Mouse (Mus musculus) adrenal gland, adult 2 months (tissue): Measurements from ENCODE around the gene Clec2g. TPM values are rescaled to one million over a fixed set of nuclear protein-coding genes. Genes with fewer than 3 reads are reported as not detected.
"Not testable (repeated sequence)": the region's sequence is repeated elsewhere in the genome, so short reads cannot be mapped to it uniquely, and the experiment has no call there.

Source experiments
- DNase-seq: peaks from one replicate; pipeline ENCODE4 v3.0.0; 2021
- polyA plus RNA-seq: library from polyadenylated mRNA; depleted of rRNA; stranded (reverse); fragments of >200 nt; gene quantifications from 2 replicates; pipeline ENCODE4 v1.2.3, GENCODE M21; 2012
- total RNA-seq, 2 experiments: library from RNA; stranded (reverse); gene quantifications; 2 replicates each; pipeline ENCODE4 v1.2.3; 2021

The Clec2g gene
- total and polyA plus RNA-seq, 3 experiments = 0.40 to 4.2 TPM; not detected in 1

DNA sequence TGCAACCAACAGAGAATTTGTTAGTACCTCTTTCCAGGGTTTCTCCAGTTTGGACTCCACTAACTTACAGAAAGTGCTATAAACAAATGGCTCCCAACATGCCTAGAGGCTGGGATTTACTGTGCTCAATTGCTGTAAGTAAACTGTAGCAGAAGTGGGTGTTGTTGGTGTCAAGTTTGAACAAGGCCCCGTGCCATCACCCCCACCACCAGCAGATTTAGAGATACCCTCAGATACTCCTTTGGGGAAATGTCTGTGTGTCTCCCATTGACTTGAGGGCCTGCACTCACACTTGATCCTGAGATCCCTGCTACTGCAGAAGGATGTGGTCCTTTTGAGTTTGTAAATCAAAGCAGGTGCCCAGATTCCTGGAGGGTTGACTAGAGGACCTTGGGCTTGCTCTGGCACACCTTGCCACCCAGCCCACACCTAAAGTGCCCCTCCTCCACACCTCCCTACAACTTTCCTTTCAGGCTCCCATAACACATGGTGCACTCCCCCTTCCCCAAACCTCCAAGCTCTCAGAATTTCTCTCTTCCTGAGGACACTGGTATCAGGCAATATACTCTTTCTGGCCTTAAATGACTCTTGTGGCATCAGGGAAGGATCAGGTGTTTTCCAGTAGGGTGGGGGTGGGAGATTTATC, 37.3 kb downstream of the Clec2g start:
- DNase-seq = no peak

DNA sequence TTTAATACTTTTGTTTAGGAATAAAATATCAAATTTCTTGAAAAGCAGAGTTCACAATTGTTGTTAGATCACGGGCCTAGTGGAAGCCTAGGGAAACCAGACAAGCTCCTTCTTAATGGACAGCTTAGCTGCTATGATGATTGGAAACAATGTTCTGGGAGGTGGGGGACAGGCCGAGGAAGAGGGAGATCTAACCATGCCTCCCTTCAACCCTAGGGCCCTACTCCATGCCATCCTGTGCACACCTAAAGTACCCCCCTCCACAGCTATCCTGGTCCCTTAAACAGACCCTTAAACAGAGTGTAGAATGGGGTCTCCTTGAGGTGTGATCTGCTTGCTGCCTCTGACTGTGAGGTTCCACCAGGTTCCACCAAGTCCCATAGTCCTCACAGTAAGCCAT, 38.0 kb downstream of the Clec2g start:
- DNase-seq = no peak

DNA sequence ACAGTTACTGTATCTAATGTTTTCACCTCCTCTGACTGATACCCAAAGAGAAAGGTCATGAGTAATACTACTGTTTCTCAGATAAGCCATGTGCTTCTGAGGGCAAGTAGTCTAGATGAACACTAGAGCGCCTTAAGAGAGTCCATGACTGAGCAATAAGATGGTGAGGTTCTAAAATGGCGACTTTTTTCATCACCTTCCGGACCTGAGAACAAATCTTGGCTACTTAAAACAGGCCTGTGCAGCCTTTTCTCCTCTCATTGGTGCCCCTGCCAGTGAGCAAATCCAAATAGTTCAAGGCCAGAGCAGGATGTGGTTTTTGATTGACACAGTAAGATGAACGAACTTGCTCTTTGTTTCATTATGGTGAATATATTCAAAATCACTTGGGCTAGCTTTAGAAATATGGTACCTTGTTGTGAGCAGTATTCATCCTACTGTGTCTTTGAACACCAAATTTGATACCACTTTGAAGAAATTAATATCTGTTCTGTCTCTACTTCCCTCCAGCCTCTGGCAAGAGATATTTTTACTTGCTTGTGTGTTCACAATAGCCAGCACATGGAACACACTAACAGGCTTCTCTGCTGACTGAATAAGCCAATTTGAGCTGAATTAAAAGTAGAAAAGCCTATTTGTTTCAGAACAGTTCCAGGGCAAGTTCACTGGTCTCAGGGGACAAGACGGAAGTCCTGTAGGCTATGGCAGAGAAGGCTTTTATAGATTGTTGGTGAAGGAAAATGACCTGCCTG, 38.7 kb downstream of the Clec2g start:
- DNase-seq = no peak

DNA sequence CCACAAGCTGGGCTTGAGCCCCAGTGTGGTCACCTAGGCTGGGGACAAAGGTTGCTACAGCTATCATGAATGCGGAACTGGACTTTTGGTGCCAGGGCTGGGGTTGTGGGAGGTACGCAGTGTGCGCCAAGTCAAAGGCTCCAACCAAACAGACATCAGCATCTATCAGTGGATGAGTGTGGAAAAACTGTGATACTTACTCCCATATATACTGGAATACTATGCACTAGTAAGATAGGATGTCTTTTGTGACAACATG, 39.2 kb downstream of the Clec2g start:
- DNase-seq = no peak

DNA sequence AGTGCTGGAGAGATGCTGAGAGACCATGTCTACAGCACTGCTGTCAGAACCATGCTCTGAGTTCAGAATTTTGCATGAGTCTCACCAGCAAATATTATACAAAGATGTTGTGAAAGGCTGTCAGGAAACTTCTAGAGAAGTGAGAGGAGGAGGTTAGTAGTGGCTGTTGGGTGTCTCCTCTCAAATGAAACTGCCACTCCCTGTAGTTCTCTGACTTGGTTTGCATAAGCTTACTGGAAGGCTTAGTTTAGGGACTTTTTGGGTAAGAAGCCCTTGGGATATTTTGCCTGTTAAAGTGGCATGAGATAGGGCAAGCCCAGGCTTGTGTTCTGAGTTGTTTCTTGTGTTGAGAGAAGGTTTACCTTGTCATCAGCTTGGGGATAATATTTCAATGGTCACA, 40.7 kb downstream of the Clec2g start:
- not testable (repeated sequence) for DNase-seq

DNA sequence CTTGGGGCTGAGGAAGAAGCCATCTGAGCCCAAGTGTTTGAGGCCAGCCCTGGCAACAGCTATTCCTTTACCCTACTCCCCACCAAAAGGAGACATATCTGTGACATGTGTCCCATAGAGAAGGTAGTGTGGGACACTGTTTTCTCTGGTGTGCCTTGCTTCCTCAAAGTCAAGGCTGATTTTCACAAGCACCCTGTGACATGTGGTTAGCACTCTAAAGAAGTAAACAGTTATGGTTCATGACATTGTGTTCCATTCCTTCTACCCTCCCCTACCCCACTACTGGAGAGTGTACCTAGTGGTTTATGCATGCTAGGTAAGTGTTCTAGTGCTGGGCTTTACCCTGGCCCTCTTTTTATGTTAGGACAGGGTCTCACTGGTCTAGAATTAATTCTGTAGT, 42.0 kb downstream of the Clec2g start:
- no peak for DNase-seq

DNA sequence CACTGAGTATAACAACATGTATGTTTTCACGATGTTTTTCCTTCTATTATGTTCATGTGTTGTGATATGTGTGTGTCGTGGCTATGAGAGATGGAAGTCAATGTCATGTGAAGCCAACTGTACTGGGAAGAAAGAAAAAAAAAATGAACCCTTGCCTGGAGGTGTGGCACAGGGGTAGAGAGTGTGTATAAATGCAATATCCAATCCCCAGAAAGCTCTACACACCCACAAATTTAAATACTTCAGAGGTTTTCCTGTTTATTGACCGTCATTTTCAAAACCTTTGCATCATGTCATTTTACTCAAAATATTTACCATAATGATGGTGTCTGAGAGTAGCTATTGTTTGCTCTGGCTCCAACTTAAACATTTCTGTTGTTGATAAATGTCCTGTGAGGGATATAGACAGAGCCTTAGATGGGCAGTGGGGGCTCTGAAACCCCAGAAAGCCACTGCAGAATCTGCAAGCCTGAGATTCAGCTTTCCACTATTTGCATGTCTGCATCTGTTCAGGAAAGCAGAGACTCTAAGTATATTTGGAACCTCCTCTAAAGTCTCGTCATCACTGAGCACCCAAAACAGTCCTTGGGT, 47.9 kb downstream of the Clec2g start:
- DNase-seq = not testable (repeated sequence)

DNA sequence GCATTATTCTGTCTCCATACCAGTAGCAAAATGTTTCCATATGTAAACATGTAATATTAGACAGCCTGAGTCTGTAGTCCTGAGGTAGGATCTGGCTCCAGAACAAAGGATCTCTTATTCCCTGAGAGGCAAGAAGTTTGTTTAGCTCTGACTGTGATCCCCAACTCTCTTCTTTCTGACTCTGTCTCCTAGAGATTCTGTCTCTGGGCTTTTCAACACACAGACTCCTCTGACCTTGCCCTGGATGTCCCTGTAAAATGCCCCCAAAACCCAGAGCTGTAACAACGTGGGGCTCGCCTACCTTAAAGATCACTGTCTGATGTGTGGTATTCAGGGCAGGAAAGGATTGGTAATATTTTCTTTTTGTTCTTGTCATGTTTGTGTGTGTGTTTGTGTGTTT, 58.2 kb downstream of the Clec2g start:
- no peak for DNase-seq

DNA sequence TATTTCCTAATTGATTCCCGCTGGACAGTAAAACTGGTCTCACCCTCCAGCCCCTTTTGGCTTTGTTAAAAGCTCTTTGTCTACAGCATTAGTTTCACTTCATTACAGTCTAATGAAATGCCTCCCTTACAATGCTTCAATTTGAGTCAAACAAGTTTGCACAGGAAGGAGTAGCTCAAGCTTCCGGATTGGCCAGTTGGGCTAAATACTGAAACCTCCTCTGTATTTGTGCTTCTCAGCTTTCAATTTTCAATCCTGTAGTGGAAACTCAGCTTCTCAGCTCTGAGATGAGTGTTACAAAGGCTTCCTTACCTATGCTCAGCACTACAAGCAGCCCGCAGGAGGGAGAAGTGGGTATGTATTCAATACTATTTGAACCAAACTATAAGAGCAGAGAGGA, 58.6 kb downstream of the Clec2g start:
- DNase-seq = no peak

DNA sequence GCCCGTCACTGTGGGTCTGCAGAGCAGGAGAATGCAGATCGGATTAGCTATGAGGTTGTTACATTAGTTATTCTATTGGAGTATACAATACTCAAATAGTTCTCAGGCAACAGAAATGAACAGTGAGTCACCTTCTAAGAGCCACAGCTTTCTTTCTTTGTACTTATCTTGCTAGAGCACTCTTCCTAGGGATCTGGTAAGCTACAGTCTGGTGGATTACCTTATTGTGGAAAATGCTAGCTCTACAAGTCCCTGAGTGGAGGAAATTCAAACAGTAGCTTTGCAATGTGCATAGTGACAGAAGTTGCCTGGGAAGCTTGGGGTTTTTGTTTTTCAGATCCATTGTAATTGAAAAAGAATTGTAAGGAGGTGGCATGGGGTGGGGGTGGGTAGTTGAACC, 59.0 kb downstream of the Clec2g start:
- DNase-seq = no peak

DNA sequence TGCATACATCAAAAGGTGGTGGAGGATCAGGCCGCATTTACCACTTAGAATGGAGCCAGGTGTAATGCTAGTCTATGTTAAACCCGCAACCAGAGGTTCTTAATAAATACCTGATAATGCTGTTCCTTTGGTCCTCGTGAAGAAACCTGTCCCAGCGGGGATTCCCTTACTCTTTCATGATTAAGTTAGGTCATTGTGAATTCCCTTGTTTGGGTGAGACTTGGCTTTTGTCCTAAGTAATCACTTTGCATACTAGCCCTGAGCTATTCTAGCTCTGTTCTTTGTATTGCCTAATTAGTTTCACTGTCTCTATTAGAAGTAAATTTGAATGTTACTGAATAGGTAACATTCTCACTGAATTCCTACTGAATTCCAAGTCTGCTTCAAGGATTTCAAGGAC, 60.2 kb downstream of the Clec2g start:
- DNase-seq = no peak

DNA sequence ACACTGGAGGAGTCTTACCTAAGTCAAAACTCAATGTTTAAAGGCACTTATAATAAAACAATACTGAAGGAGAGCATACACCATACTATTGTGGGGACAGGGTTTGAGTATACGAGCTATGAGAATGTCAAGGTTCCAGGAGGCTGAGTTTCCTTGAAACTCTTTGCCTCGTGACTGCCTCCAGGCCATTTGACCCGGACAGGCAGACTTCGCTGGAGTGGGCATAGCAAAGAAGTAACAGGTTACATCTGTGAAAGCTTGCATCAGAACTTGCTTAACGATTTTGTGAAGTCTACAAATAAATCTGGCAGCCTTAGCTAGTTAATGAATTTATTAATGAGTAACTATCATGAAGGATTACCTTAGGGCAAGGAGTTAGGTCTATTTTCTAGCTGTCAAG, 60.6 kb downstream of the Clec2g start:
- DNase-seq = no peak

DNA sequence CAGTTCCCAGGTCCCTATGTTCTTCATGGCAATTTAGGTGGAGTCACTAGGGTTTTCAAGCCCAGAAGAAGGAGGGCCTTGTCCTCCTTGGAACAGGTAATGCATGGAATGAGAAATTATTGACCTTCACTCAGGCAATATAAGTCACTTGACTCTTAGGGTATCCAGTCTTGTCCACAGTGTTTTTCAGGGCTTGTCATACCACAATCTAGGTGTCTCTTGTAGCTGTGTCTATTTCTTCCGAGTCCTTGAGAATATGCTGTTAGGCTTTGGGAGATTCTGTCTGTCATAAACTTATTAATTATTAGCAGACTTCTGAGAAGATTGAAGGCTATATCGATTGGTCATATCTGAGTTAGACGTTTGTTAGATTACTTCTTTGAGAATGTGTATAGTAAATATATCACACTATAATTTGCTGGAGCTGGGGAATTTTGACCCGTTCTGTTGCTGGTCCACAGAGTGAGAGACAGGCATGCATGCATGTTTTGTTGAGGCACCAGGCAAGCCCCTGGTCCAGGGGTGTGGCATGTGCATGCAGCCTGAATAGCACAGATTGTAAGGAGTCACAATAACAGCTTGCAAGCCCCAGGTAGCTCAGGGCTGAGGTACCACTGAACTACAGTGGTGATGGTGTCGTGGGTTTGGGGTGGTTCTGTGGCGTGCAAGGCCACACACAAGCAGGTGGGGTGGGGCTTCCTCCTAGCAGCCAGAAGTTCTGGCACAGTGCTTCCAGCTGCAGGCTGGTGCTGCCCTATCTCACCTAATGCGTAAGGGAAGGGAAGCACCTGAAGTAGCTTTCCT, 61.3 kb downstream of the Clec2g start:
- no peak for DNase-seq

DNA sequence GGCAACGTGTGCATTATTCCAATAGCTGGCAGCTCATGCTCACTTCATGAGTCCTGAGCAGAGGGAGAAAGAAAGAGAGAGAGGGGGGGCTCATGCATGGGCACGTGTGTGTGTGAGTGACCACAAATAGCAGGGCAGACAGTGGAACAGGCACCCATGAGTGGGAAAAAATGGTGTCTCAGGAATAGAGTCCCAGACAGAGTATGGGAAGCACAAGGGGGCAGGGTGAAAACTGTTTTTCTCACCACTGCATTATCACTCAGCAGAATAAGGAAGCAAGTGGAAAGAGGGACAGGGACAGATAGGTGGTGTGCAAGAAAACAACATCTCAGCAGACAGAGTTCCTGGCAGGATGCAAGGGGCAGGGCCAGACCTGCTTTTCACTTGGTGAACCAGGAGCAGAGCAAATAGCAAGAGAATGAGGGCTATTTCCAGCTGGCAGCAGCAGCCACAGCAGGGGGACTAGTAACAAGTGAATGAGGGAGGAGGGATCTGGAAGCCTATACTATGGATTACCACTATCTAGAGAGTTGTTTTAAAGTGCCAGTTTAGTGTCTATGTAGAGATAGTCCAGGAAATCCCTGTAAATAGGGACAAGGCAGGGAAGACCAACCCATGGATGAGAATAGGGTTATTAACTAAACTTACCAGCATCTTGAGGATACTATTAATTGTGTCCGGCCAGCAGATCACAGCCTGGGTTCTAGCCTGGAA, 62.0 kb downstream of the Clec2g start:
- no peak for DNase-seq

DNA sequence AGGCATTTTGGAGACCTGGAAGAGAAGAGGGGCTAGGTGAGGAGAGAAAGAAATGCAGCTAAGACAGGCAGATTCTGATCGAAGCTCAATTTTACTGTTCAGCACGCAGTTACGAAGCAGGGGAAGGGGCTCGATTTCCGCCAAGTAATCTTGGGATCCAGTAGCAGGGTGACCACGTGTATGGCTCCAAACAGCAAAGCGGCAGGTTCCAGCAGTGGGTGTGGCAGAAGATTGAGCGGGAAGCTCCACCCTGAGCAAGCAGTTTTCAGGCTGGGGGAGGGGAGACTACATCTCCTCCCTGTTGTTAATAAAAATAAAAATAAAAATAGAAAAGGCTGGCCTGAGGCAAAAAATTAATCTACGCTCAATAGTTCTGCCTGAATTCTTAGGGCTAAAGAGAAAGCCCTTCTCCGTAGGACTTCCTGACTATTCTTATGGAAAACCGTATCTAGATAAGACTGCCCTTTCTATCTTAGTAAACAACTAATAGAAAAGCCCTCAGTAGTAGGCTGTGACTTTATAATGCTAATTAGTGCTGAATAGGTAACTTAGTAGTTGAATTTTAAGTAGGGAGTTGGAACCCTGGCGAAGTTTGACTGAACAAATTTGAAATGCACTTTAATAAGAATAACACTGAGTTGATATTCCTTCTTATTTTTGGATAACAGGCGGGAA, 62.7 kb downstream of the Clec2g start:
- DNase-seq = no peak

DNA sequence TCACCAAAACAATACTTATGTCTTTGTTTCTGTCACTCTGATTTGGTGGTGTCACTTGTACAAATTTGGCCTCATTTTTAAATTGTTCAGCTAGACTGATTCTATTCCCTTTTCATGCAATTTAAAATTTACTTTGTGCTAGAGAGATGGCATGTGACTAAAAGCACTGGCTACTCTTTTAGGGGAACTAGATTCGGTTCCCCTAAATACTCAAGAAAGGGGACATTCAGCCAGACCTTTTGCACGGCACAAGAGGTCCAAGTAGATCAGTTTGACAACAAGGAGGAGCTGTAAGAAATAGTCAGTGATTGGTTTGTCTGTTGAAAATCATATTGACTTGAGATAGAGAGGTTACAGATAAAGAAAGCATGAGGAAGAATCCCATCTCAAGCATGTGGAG, 67.2 kb downstream of the Clec2g start:
- no peak for DNase-seq

DNA sequence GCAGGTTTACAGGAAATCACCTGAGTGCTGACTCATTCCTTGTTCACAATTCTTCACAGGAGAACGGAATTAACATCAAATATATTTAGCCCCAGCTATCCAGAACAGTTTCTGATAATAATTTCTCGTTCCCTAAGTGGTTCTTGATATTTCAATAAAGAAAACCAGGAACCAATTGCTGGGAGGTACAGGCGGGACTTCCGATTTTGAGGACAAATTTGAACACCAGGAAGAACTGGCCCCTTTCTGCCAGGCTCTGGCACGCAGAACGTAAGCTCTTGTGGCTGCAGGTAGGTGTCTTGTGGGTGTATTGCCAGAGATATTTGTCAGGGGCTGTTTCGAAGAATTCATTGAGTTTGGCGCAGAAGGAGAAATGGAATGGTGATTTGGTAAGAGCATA, 74.4 kb downstream of the Clec2g start:
- DNase-seq = no peak

DNA sequence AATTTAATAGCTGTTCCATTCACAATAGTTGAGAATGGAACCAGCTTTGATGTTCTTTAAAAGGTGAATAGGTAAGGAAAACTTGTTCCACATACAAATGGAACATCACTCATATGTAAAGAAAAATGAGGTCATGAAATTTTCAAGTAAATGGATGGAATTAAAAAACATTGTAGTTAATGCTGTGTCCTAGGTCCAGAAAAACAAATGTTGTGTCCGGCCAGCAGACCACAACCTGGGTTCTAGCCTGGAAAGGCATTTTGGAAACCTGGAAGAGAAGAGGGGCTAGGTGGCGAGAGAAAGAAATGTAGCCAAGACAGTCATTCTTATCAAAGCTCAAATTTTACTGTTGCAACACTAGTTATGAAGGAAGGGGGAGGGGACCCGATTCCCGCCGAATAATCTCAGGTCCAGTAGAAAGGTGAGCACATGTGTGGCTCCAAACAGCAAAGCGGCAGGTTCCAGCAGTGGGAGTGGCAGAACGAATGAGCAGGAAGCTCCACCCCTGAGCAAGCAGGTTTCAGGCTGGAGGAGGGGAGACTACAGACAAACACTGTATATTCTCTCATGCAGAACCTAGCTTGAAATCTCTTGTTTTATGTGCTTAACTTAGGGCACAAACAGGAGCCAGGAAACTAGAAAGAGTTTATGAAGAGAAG, 75.8 kb downstream of the Clec2g start:
- DNase-seq = not testable (repeated sequence)

DNA sequence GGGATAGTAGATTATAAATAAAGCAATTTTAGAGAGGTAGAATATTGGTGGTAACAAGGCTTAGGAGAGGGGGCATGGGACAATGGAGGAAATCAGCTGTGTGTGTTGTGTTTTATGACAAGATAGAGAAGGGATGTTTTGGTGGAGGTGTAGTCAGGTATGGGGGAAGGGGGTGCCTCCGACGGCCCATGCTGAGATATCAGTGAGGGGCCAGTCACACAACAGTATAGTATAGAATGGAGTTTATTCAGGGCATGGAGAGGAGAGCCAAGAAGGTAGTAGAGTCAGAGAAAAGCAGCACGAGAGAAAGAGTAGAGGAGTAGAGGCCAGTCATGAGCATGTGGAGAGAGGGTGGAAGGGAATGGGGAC, 76.3 kb downstream of the Clec2g start:
- DNase-seq = no peak

DNA sequence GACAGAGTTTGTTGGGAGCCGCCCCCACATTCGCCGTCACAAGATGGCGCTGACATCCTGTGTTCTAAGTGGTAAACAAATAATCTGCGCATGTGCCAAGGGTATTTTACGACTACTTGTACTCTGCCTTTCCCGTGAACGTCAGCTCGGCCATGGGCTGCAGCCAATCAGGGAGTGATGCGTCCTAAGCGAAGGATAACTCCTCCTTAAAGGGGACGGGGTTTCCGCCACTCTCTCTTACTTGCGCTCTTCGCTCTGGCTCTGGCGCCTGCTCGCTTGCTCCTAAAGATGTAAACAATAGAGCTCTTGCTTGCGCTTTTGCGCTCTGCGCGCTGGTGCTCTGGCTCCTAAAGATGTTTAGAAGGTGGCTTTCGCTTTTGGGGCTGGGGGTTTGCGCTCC, 77.8 kb downstream of the Clec2g start:
- not testable (repeated sequence) for DNase-seq

DNA sequence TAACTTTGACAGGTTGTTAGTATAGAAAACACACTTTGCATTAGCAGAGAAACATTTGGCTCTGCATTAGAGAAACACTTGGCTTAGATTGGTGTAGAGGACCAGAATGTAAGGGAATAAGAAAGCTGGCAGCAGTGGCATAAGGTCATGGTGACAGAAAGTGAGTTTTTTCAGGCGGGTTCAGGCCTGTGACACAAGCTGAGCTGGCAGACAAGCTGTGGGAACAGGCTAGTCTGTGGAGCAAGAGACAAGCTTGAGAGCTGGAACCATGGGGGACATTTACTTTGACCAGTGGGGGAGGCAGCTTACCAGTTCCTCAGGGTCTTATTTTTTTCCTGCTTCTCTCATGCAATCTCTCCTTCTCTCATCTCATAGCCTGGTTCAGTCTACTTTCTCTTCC, 78.8 kb downstream of the Clec2g start:
- no peak for DNase-seq
